Mouse (Mus musculus) testis, adult 2 months (tissue): ENCODE measurements around the gene Bmpr1b.

Experiments used
- CTCF ChIP-seq: fragments of 200-500 bp; IDR thresholded peaks from 2 replicates; pipeline ENCODE4 v1.5.1; 2012; ENCODE audit warnings: low read depth, mild to moderate bottlenecking, inconsistent platforms, low read length, moderate library complexity; ENCODE audit not compliant: control insufficient read depth, insufficient read depth, insufficient replicate concordance
- POLR2A ChIP-seq: fragments of 200-500 bp; IDR thresholded peaks from 2 replicates; pipeline ENCODE4 v1.6.1; 2012; ENCODE audit warnings: low read depth, mild to moderate bottlenecking, inconsistent platforms, low read length, moderate library complexity; ENCODE audit not compliant: control insufficient read depth

GRCm38 (mm10) chr3:142114190-142114589 lies 55.0 kb downstream of the Bmpr1b start:
- TF ChIP-seq CTCF = no peak
- no peak for TF ChIP-seq POLR2A
